Comparison of ENCODE assay signal across 8 mouse cellular contexts in the genomic region with DNA sequence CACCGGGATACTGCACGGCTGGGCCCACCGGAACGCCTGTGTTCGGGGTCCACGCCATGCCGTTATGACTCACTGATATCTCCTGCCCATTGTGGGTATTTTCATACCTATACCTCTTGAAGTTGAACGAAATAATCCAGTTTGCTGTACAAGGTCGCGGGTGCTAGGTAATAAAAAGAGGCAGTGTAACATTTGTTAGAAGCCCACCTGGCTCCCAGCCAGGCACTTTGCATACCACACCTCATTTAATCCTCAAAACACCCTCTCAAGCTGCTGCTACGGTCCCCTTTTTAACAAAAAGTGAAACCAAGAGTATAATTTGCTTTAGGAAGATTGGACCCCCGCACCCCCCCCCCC. TPM values are rescaled to one million over a fixed set of nuclear protein-coding genes. Genes with fewer than 3 reads are reported as not detected.
DNase-seq lines count a peak whose midpoint lies in the region; ATAC-seq lines count a peak whose summit lies in the region.

No protein-coding gene starts in this region.

- H3K4me3 ChIP-seq in neural tube, embryonic 11.5 days (ENCODE audit: low read depth, low read length), result peak overlapping the region; percentile 95
- H3K4me3 ChIP-seq in limb, embryonic 13.5 days, result peak overlapping the region; percentile 93
- peak overlapping the region; percentile 76 for H3K4me3 ChIP-seq in stomach, embryonic 14.5 days (ENCODE audit: low read depth, low read length)

- H3K9me3 ChIP-seq in neural tube, embryonic 11.5 days (ENCODE audit: control insufficient read depth, low read length), result no peaks in the 10 kb centered on the region
- H3K9me3 ChIP-seq in limb, embryonic 13.5 days, result no peaks in the 10 kb centered on the region
- no peaks in the 10 kb centered on the region for H3K9me3 ChIP-seq in stomach, embryonic 14.5 days (ENCODE audit: control insufficient read depth, low read depth, low read length)

- WGBS in neural tube, embryonic 11.5 days, result 7% methylated on average over 12 of the region's 12 CpGs
- 8% methylated on average over 12 of the region's 12 CpGs for WGBS in limb, embryonic 13.5 days
- WGBS in stomach, embryonic 14.5 days, result 4% methylated on average over 12 of the region's 12 CpGs

- ATAC-seq in neural tube, embryonic 11.5 days (ENCODE audit: insufficient read depth, low FRiP score, low TSS enrichment), result no peak
- no peak for ATAC-seq in limb, embryonic 13.5 days (ENCODE audit: low FRiP score, low read depth)
- no peak for ATAC-seq in stomach, embryonic 14.5 days (ENCODE audit: insufficient number of reproducible peaks, insufficient read depth, low FRiP score, low read depth)

- H3K27me3 ChIP-seq in neural tube, embryonic 11.5 days (ENCODE audit: control insufficient read depth, insufficient read depth, low read length), result no peaks in the 10 kb centered on the region
- 0 out of 2 replicates have a peak, but pooled peaks cover 2% of the 10 kb centered on the region for H3K27me3 ChIP-seq in limb, embryonic 13.5 days
- no peaks in the 10 kb centered on the region for H3K27me3 ChIP-seq in stomach, embryonic 14.5 days (ENCODE audit: control insufficient read depth, insufficient read depth, low read length)

- peak; percentile 77 for DNase-seq in cerebellum, adult 9-10 months
- no peak for DNase-seq in cerebellum, postnatal 25 days
- no peak for DNase-seq in neural tube, embryonic 11.5 days (ENCODE audit: low spot score)
- DNase-seq in neural tube, embryonic 10.5 days (ENCODE audit: extremely low spot score, low spot score), result no peak
- DNase-seq in urinary bladder, postnatal 10 days (ENCODE audit: low spot score), result no peak
- no peak for DNase-seq in thymus, postnatal 25 days

- H3K4me2 ChIP-seq in neural tube, embryonic 11.5 days (ENCODE audit: low read depth), result peak overlapping the region; percentile 64
- H3K4me2 ChIP-seq in limb, embryonic 13.5 days (replicated peaks), result peak overlapping the region; percentile 76
- peak overlapping the region; percentile 70 for H3K4me2 ChIP-seq in stomach, embryonic 14.5 days (replicated peaks; ENCODE audit: low read depth, low read length)

- H3K9ac ChIP-seq in neural tube, embryonic 11.5 days (ENCODE audit: low read length), result peak overlapping the region; percentile 39
- H3K9ac ChIP-seq in limb, embryonic 13.5 days, result peak overlapping the region; percentile 67
- H3K9ac ChIP-seq in stomach, embryonic 14.5 days (replicated peaks; ENCODE audit: low read depth, low read length), result peak overlapping the region; percentile 33

- H3K36me3 ChIP-seq in neural tube, embryonic 11.5 days (ENCODE audit: control insufficient read depth, insufficient read depth, low read length), result no peaks in the 10 kb centered on the region
- no peaks in the 10 kb centered on the region for H3K36me3 ChIP-seq in limb, embryonic 13.5 days
- H3K36me3 ChIP-seq in stomach, embryonic 14.5 days (ENCODE audit: control insufficient read depth, insufficient read depth, low read length), result no peaks in the 10 kb centered on the region

- no peak overlapping the region for H3K27ac ChIP-seq in neural tube, embryonic 11.5 days (ENCODE audit: low read depth, low read length)
- peak overlapping the region; percentile 65 for H3K27ac ChIP-seq in limb, embryonic 13.5 days
- H3K27ac ChIP-seq in stomach, embryonic 14.5 days (ENCODE audit: low read length), result peak overlapping the region; percentile 74; the same call in 1 of the 2 replicates

- H3K4me1 ChIP-seq in neural tube, embryonic 11.5 days (ENCODE audit: control insufficient read depth, insufficient read depth, low read length), result peaks cover 8% of the 10 kb centered on the region; the same call in 1 of the 2 replicates
- peaks cover 65% of the 10 kb centered on the region for H3K4me1 ChIP-seq in limb, embryonic 13.5 days
- H3K4me1 ChIP-seq in stomach, embryonic 14.5 days (ENCODE audit: control insufficient read depth, insufficient read depth, low read length), result peaks cover 36% of the 10 kb centered on the region

RNA-seq across cellular contexts. Expression of gene Usp3, which starts 0.6 kb away (rescaled TPM):
- 102 and 106 TPM in 2 replicates for polyA plus RNA-seq in neural tube, embryonic 11.5 days (2014; fragmentation: Nextera tagmentation; extraction: Ambion mirVana)
- 78.4 and 81.8 TPM in 2 replicates for polyA plus RNA-seq in limb, embryonic 13.5 days (2015; fragmentation: Nextera tagmentation; extraction: Ambion mirVana)
- 74.3 and 81.4 TPM in 2 replicates for polyA plus RNA-seq in stomach, embryonic 14.5 days (2014; fragmentation: Nextera tagmentation; extraction: Ambion mirVana)
